Mouse (Mus musculus) heart, postnatal 0 days (tissue): ENCODE measurements at regions not wholly inside any gene's neighbourhood (a gene's known extent, or its start where the extent isn't known, plus 50 kb on each side); places are given as distances from the start of the nearest gene placed in this dataset.
"Not testable (repeated sequence)": the region's sequence is repeated elsewhere in the genome, so short reads cannot be mapped to it uniquely, and the experiment has no call there.

Source experiments
- ATAC-seq: fragments of 200-750 bp; cut with Nextera tagmentation; 2 replicates; pipeline ENCODE4 v1.8.0; 2017; ENCODE audit warnings: low read depth, moderate number of reproducible peaks, moderate library complexity; ENCODE audit not compliant: insufficient read depth
- DNase-seq: peaks from one replicate; pipeline ENCODE4 v3.0.0-alpha.2; 2016; ENCODE audit warnings: low spot score
- H3K27ac ChIP-seq: fragments of 300-500 bp; sonication (generic); 2 replicates; pipeline ENCODE4 v1.5.1; 2014; ENCODE audit warnings: low read depth, mild to moderate bottlenecking
- H3K27me3 ChIP-seq: fragments of 300-500 bp; sonication (generic); 2 replicates; pipeline ENCODE4 v1.6.1; 2014; ENCODE audit warnings: low read length, mixed read lengths; ENCODE audit not compliant: control insufficient read depth, insufficient read depth
- H3K36me3 ChIP-seq: fragments of 300-500 bp; sonication (generic); replicated peaks from 2 replicates; pipeline ENCODE4 v1.6.1; 2014; ENCODE audit warnings: low read length, mixed read lengths; ENCODE audit not compliant: control insufficient read depth, insufficient read depth
- H3K4me1 ChIP-seq: fragments of 300-500 bp; sonication (generic); 2 replicates; pipeline ENCODE4 v1.6.1; 2014; ENCODE audit warnings: antibody characterized with exemption; ENCODE audit not compliant: control insufficient read depth, insufficient read depth
- H3K4me2 ChIP-seq: fragments of 300-500 bp; sonication (generic); 2 replicates; pipeline ENCODE4 v1.6.1; 2014; ENCODE audit warnings: low read depth, mild to moderate bottlenecking, low read length, moderate library complexity
- H3K4me3 ChIP-seq: fragments of 300-500 bp; sonication (generic); 2 replicates; pipeline ENCODE4 v1.5.1; 2014; ENCODE audit warnings: low read depth, low read length
- H3K9ac ChIP-seq: fragments of 300-500 bp; sonication (generic); replicated peaks from 2 replicates; pipeline ENCODE4 v1.6.1; 2014; ENCODE audit warnings: low read depth, low read length, mixed read lengths
- H3K9me3 ChIP-seq: fragments of 300-500 bp; sonication (generic); replicated peaks from 2 replicates; pipeline ENCODE4 v1.6.1; 2016; ENCODE audit warnings: low read length; ENCODE audit not compliant: control insufficient read depth
- CTCF ChIP-seq: IDR thresholded peaks from 2 replicates; pipeline ENCODE4 v1.5.1; 2016; ENCODE audit warnings: antibody characterized with exemption, control low read depth, low read depth
- EP300 ChIP-seq: IDR thresholded peaks from 2 replicates; pipeline ENCODE4 v1.6.1; 2016; ENCODE audit warnings: antibody characterized with exemption, low read depth
- WGBS: fragments of 180-500 bp; shearing (Covaris S2); extraction: QIAGEN DNeasy Blood & Tissue Kit; methylation state at CpG from one replicate; pipeline ENCODE4 v1.1.7; 2014; 5-methylcytosine and 5-hydroxymethylcytosine counted together

DNA sequence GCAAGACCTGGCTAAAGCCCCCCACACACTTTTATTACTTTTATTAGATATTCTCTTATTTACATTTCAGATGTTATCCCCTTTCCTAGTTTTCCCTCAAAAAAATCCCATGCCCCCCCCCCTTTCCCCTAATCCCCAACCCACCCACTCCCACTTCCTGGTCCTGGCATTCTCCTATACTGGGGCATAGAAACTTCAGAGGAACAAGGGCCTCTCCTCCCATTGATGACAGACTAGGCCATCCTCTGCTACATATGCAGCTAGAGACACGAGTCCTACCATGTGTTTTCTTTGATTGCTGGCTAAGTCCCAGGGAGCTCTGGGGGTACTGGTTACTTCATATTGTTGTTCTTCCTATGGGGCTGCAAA is 116.8 kb downstream of the Rfpl4b start:
- 67% methylated on average over 1 of the region's 1 CpGs for WGBS
- H3K4me3 ChIP-seq, H3K9me3 ChIP-seq, H3K9ac ChIP-seq, H3K36me3 ChIP-seq, H3K27ac ChIP-seq, DNase-seq, H3K4me2 ChIP-seq, H3K27me3 ChIP-seq, H3K4me1 ChIP-seq, ATAC-seq: not testable (repeated sequence)

- 71% methylated on average over 4 of the region's 4 CpGs for WGBS
- ATAC-seq (no peak), DNase-seq (no peak)
- Histone ChIP-seq H3K4me1 (no peaks in the 10 kb centered on the region), H3K27ac (no peak overlapping the region), H3K4me2 (no peak overlapping the region), H3K9ac (no peak overlapping the region), H3K36me3 (no peaks in the 10 kb centered on the region), H3K9me3 (no peaks in the 10 kb centered on the region), H3K4me3 (no peak overlapping the region), H3K27me3 (no peaks in the 10 kb centered on the region)
- TF ChIP-seq EP300 (no peak), CTCF (no peak)
Measured at GRCm38 (mm10) chr10:38703954-38704761, 117.4 kb downstream of the Rfpl4b start.

DNA sequence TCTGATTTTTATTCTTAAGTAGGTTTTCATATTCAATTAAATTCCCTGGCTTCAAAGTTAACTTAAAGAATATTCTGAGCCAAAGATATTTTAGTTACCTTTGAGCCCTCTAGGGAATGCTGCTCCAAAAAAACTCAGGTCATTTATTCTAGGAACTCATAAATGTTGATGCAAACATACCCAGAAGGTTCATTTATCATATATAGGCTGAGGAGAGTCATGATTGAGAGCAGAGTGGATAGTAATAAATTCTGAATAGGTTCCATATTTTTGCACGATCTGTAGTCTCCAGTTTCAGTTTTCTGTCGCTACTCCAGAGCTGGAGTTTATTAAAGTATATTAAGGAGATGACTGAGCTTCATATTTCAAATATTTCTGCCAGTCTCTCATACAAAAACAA is 144.1 kb downstream of the Rfpl4b start:
- Histone ChIP-seq H3K9me3 (no peaks in the 10 kb centered on the region), H3K4me2 (no peak overlapping the region), H3K27me3 (no peaks in the 10 kb centered on the region), H3K27ac (no peak overlapping the region), H3K36me3 (no peaks in the 10 kb centered on the region), H3K4me3 (no peak overlapping the region), H3K4me1 (no peaks in the 10 kb centered on the region), H3K9ac (no peak overlapping the region)
- DNase-seq (no peak), ATAC-seq (no peak)
- TF ChIP-seq EP300 (no peak), CTCF (no peak)
- 69% methylated on average over 2 of the region's 2 CpGs for WGBS

DNA sequence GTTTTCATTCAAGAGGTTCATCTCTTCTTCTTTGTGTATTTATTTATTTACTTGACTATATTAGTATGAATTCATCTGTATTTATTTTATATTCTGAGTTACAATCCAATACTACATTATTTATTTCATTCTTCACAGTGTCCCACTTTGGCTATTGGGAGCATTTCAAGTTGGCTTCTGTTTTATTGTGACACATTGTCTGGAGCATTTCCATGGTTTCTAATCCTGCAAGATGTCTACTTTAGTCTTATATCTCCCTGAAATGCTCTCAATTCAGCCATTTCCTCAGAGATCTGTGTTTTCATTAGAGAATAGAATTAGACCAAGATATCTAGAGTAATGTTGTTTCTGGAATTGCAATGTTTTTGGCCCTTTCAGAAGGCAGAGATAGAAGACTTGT is 153.0 kb downstream of the Rfpl4b start:
- DNase-seq (no peak), ATAC-seq (no peak)
- Histone ChIP-seq H3K36me3 (no peaks in the 10 kb centered on the region), H3K4me3 (no peak overlapping the region), H3K27me3 (no peaks in the 10 kb centered on the region), H3K9me3 (no peaks in the 10 kb centered on the region; the same call in 1 of the 2 replicates), H3K9ac (no peak overlapping the region), H3K27ac (no peak overlapping the region), H3K4me2 (no peak overlapping the region), H3K4me1 (no peaks in the 10 kb centered on the region)
- TF ChIP-seq EP300 (no peak), CTCF (no peak)

GRCm38 (mm10) chr10:38667841-38668240 is 153.7 kb downstream of the Rfpl4b start:
- no peak overlapping the region for H3K9ac ChIP-seq
- no peaks in the 10 kb centered on the region for H3K36me3 ChIP-seq
- no peaks in the 10 kb centered on the region for H3K4me1 ChIP-seq
- ATAC-seq (no peak), DNase-seq (no peak)
- H3K9me3 ChIP-seq, result no peaks in the 10 kb centered on the region; the same call in 1 of the 2 replicates
- TF ChIP-seq EP300 (no peak), CTCF (no peak)
- H3K4me3 ChIP-seq, result no peak overlapping the region
- H3K27me3 ChIP-seq, result no peaks in the 10 kb centered on the region
- H3K27ac ChIP-seq, result no peak overlapping the region
- H3K4me2 ChIP-seq, result no peak overlapping the region

- H3K27me3 ChIP-seq, result no peaks in the 10 kb centered on the region
- WGBS, result 60% methylated on average over 1 of the region's 1 CpGs
- DNase-seq, result no peak
- no peak overlapping the region for H3K27ac ChIP-seq
- ATAC-seq, result no peak
- no peaks in the 10 kb centered on the region for H3K9me3 ChIP-seq
- no peaks in the 10 kb centered on the region for H3K4me1 ChIP-seq
- no peak overlapping the region for H3K4me2 ChIP-seq
- no peaks in the 10 kb centered on the region for H3K36me3 ChIP-seq
- no peak for TF ChIP-seq CTCF
- no peak for TF ChIP-seq EP300
- no peak overlapping the region for H3K4me3 ChIP-seq
- no peak overlapping the region for H3K9ac ChIP-seq
Measured at GRCm38 (mm10) chr10:38635695-38636094, 185.9 kb downstream of the Rfpl4b start.
